Mouse (Mus musculus): ENCODE data around the gene Gm9745. TPM values are rescaled to one million over a fixed set of nuclear protein-coding genes. Genes with fewer than 3 reads are reported as not detected.

The Gm9745 gene
- polyA plus RNA-seq, 1 experiment from 2014 or later = not detected

Small RNA genes lying within 50 kb of the gene (microRNA-seq; reads per million reads assigned to microRNA genes)
- not detected for gene Gm22750

Other genes with a start within 250 kb of the Gm9745 start
- gene Wdr37, start 76.3 kb downstream of the Gm9745 start, polyA plus RNA-seq (2015; fragmentation: Nextera tagmentation; extraction: Ambion mirVana) = 56.6 and 58.0 TPM in 2 replicates
- gene Idi1, start 62.7 kb downstream of the Gm9745 start, polyA plus RNA-seq (2015; fragmentation: Nextera tagmentation; extraction: Ambion mirVana) = 98.9 and 109 TPM in 2 replicates
- gene Idi2, start 4.6 kb upstream of the Gm9745 start, polyA plus RNA-seq (2015; fragmentation: Nextera tagmentation; extraction: Ambion mirVana) = not detected in 2 replicates
- 91.7 and 96.5 TPM in 2 replicates for gene Gtpbp4, start 47.9 kb upstream of the Gm9745 start, polyA plus RNA-seq (2015; fragmentation: Nextera tagmentation; extraction: Ambion mirVana)
- gene Larp4b, start 145.7 kb upstream of the Gm9745 start, polyA plus RNA-seq (2015; fragmentation: Nextera tagmentation; extraction: Ambion mirVana) = 34.1 and 36.1 TPM in 2 replicates